Mouse (Mus musculus) kidney, adult 2 months (tissue): ENCODE data around the gene Oat. TPM values are rescaled to one million over a fixed set of nuclear protein-coding genes. Genes with fewer than 3 reads are reported as not detected.

Experiments
- DNase-seq: peaks from one replicate; pipeline ENCODE4 v3.0.0; 2021
- H3K27ac ChIP-seq: fragments of 200-500 bp; 2 replicates; pipeline ENCODE4 v1.5.1; 2012; ENCODE audit warnings: low read depth, low read length, control low read depth, inconsistent platforms; ENCODE audit not compliant: insufficient read depth
- H3K27me3 ChIP-seq: fragments of 200-500 bp; replicated peaks from 2 replicates; pipeline ENCODE4 v1.6.1; 2012; ENCODE audit warnings: mild to moderate bottlenecking, moderate library complexity, low read length, inconsistent platforms; ENCODE audit not compliant: control insufficient read depth, insufficient read depth
- H3K36me3 ChIP-seq: fragments of 200-500 bp; 2 replicates; pipeline ENCODE4 v1.6.1; 2012; ENCODE audit warnings: mild to moderate bottlenecking, moderate library complexity, low read length, inconsistent platforms; ENCODE audit not compliant: control insufficient read depth, insufficient read depth
- H3K4me1 ChIP-seq: fragments of 200-500 bp; 2 replicates; pipeline ENCODE4 v1.6.1; 2011; ENCODE audit warnings: low read length; ENCODE audit not compliant: control insufficient read depth, insufficient read depth
- H3K4me3 ChIP-seq: fragments of 200-500 bp; 2 replicates; pipeline ENCODE4 v1.5.1; 2011; ENCODE audit warnings: mild to moderate bottlenecking, low read depth, low read length, control low read depth; ENCODE audit not compliant: insufficient read depth
- CTCF ChIP-seq: fragments of 200-500 bp; conservative IDR thresholded peaks from 2 replicates; pipeline ENCODE4 v1.5.1; 2011; ENCODE audit warnings: low read depth, mild to moderate bottlenecking, control low read depth, low read length, moderate library complexity, mixed read lengths; ENCODE audit not compliant: insufficient read depth, insufficient read length
- POLR2A ChIP-seq: fragments of 200-500 bp; IDR thresholded peaks from one replicate; pipeline ENCODE4 v1.6.1; 2011; ENCODE audit warnings: low read depth, low read length, control low read depth
- WGBS: fragments of 180-500 bp; shearing (Covaris S2); methylation state at CpG from one replicate; pipeline ENCODE4 v1.1.7; 2018; 5-methylcytosine and 5-hydroxymethylcytosine counted together
- polyA plus RNA-seq: library from polyadenylated mRNA; depleted of rRNA; stranded (reverse); fragments of >200 nt; gene quantifications from 2 replicates; pipeline ENCODE4 v1.2.3, GENCODE M21; 2012

The Oat gene
- polyA plus RNA-seq, 1 experiment, result 457 TPM

DNA sequence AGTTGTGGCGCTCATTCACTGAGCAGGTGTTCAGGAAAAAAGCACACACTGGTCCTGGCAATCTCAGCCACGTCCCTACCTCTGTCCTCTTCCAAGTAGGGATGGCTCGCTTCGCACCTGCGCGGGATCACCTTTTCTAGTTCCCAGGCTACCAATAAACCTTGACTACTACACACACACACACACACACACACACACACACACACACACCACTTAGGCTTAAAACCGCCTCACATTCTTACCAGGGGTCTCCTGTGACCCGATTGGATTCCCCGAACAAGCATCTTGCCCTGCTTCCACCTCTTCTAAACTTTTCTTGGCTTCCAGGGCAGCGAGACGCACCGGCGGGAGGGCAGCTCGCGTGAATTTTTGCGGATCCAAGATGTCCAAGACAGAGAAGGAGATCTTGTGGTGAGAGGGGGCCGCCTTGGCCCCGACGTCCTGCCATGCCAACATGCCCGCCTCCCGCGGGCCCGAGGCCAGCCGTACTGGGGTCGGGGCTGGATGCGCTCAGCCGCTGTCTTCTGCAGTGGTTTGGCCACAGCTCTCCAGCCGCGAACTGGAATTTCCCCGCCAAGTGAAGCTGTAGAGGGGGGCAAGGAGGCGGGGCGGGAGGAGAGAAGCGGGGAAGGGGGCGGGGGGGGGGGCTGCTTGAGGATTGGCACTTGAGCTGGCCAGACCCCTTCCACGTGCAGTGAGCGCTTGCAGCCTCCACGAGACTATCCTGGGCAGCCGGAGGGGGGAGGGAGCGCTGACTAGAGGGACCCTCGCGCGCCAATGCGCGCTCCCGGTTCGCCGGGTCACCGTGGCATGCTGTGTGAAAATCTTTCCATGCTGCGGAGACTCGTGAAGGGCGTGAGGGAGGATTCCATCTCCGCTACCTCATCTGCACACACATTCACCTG lies 23.1 kb upstream of the Oat start, which contains the start of gene Nkx1-2:
Nkx1-2 (minus strand) TSS at position 567 of the 905 bp plus-strand sequence.
- no peak for DNase-seq
- peaks cover 2% of the 10 kb centered on the region; the same call in 1 of the 2 replicates for H3K27me3 ChIP-seq
- no peaks in the 10 kb centered on the region for H3K4me1 ChIP-seq
- no peak within 1 kb of the TSS for H3K4me3 ChIP-seq
- H3K36me3 ChIP-seq, result no peaks in the 10 kb centered on the region
- 3% methylated on average over 50 of the region's 52 CpGs for WGBS
- no peak for TF ChIP-seq POLR2A
- TF ChIP-seq CTCF, result no peak
- H3K27ac ChIP-seq, result no peak within 1 kb of the TSS

- peak; percentile 10 for DNase-seq
- Histone ChIP-seq H3K4me1 (no peaks in the 10 kb centered on the region), H3K36me3 (no peaks in the 10 kb centered on the region), H3K4me3 (peak overlapping the region; percentile 38; the same call in 1 of the 2 replicates), H3K27me3 (peaks cover 2% of the 10 kb centered on the region; the same call in 1 of the 2 replicates), H3K27ac (no peak overlapping the region)
- 1% methylated on average over 52 of the region's 60 CpGs for WGBS
- TF ChIP-seq POLR2A (no peak), CTCF (no peak)
These were observed 21.2 kb upstream of the Oat start for GRCm38 (mm10) chr7:132597251-132598041.

DNA sequence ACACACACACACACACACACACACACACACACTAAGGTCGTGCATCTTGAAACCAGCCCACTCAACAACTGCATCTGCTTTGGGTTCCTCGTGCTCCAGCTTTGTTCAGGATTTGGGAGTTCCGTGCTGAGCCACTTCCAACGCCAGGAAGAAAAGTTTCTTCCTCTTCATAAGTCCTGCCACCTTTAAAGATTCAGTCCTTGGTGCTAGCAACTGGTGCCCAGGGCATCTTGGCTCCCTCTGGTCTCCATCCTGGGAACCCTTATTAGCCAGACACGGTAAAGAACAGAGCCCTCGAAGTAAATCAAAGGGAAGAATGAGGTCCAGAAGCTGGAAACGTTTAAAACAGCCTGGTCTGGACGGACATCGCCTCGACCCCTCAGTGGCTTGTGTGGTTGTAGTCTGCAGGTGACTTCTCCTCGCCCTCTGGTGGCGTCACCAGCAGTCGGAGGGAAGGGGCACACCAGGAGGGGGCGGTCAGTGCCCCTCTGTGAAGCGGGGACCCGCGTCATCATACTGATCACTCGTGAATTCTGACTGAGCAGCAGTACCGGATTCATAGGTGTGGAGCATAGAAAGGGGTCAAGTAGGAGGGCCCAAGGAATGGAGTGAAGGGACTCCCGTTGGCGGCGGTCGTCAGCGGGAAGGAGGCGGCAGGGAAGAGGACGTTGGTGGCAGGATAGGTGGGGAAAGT lies 20.5 kb upstream of the Oat start:
- no peak overlapping the region for H3K4me3 ChIP-seq
- no peaks in the 10 kb centered on the region for H3K4me1 ChIP-seq
- no peak for DNase-seq
- H3K36me3 ChIP-seq, result no peaks in the 10 kb centered on the region
- TF ChIP-seq CTCF (0 out of 2 replicates have a peak, but pooled peaks have one; percentile 7), POLR2A (no peak)
- no peak overlapping the region for H3K27ac ChIP-seq
- H3K27me3 ChIP-seq, result peaks cover 2% of the 10 kb centered on the region; the same call in 1 of the 2 replicates
- WGBS, result 14% methylated on average over 26 of the region's 26 CpGs

DNA sequence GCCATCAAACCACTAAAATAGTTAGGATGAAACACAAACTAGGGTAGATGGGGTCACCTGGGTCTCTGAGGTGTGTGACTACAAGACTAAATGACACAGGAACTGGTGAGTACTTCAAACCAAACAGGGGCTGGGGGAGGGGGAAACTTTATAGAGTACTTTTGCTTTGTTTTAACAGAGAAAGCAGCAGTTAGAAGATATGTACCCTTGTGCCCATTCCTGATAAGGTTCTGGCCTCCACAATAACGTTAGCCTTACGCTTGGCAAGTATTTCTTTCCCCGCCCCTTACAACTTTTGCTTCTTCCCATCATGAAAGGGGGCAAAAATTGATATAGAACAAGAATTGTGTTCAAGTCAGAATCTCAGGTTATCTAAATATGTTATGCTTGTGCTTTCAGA lies 19.6 kb upstream of the Oat start:
- H3K27me3 ChIP-seq, result peaks cover 2% of the 10 kb centered on the region; the same call in 1 of the 2 replicates
- H3K4me3 ChIP-seq, result no peak overlapping the region
- no peaks in the 10 kb centered on the region for H3K4me1 ChIP-seq
- H3K27ac ChIP-seq, result no peak overlapping the region
- no peaks in the 10 kb centered on the region for H3K36me3 ChIP-seq
- TF ChIP-seq POLR2A (no peak), CTCF (no peak)
- WGBS, result 95% methylated on average over 3 of the region's 3 CpGs
- no peak for DNase-seq

DNA sequence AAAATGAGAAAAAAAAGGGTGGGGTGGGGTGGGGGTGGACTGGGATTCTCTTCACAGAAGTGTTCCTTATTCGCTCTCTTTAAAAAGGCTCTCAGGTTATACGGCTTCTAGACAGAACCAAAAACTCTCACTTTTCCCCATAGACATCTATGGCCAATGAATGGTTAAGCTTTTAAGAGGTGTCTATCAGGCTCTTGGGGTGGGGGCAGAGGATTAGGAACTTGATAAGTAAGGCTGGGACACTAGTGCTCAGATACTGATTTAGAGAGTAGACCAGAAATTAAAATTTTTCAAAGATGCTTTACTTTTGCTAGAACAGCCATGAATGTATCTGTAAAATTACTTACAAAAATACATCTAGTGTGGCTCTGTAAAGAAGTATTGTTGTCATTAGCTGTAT lies 18.1 kb upstream of the Oat start:
- no peak overlapping the region for H3K4me3 ChIP-seq

GRCm38 (mm10) chr7:132593762-132594161 lies 17.6 kb upstream of the Oat start:
- no peak overlapping the region for H3K27ac ChIP-seq
- no peak for DNase-seq
- WGBS, result 81% methylated on average over 2 of the region's 2 CpGs
- peaks cover 2% of the 10 kb centered on the region; the same call in 1 of the 2 replicates for H3K27me3 ChIP-seq
- no peaks in the 10 kb centered on the region for H3K36me3 ChIP-seq
- TF ChIP-seq POLR2A (no peak), CTCF (no peak)
- no peak overlapping the region for H3K4me3 ChIP-seq
- no peaks in the 10 kb centered on the region for H3K4me1 ChIP-seq

More for the DNA sequence above, 18.1 kb upstream of the Oat start:
- Histone ChIP-seq H3K27me3 (peaks cover 2% of the 10 kb centered on the region; the same call in 1 of the 2 replicates), H3K27ac (no peak overlapping the region), H3K4me1 (no peaks in the 10 kb centered on the region), H3K36me3 (no peaks in the 10 kb centered on the region)
- TF ChIP-seq POLR2A (no peak), CTCF (no peak)
- no peak for DNase-seq
- WGBS, result 95% methylated on average over 2 of the region's 2 CpGs

DNA sequence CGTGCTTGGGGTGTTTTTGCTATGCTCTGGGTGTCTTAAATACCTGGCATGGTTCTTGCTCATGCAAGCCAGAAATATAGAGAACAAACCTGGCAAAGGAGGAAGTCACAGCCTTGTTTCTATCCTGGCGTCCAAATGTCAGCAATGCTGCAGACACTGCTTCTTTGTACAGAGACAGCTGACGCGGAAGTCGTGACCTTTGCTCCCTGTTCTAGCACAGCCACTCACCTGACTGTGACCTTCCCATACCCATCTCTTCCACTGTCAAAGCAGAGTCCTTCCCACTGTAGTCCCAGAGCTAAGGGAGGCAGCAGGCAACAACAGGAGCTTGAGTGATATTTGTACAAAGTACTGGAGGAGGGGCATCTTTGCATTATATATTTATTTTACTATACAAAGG lies 13.4 kb upstream of the Oat start:
- H3K36me3 ChIP-seq, result no peaks in the 10 kb centered on the region
- 41% methylated on average over 5 of the region's 5 CpGs for WGBS
- H3K4me1 ChIP-seq, result no peaks in the 10 kb centered on the region; the same call in 1 of the 2 replicates
- no peak overlapping the region for H3K4me3 ChIP-seq
- DNase-seq, result peak; percentile 39
- TF ChIP-seq CTCF, result no peak
- no peak for TF ChIP-seq POLR2A
- no peaks in the 10 kb centered on the region for H3K27me3 ChIP-seq
- no peak overlapping the region for H3K27ac ChIP-seq
